Comparison of ENCODE assay signal across 1 mouse cellular context in the genomic region with DNA sequence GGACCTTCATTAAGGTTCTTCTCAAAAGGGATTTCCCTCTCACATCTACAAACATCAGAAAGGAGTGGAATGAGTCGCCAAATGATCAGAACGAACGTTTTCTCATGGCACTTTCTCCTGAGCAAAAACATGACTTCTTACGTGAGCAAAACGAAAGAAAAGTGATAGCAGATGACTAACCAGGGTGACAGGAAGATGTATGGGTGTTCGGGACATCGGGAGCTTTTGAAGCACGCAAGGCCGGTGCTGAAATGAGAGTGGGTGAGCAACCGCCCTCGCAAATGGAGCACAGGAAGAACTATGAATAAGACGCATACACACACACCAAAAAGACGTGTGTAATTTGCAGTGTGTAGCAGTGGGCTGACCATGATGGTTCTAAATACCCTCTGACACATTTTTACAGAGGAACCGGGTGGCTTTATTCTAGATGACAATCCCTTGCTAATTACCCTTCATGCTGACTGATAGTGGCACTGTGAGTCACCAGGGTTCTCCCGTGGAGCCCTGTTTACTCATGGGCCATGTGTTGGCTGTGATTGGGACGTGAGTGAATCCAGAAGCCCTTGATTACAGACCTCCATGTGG.
TF ChIP-seq lines count a peak whose summit lies in the region.

No protein-coding gene starts in this region.

TF ChIP-seq in CH12.LX, 34 proteins besides CTCF, POLR2A, EP300 and RAD21 (continued from another document):
- TF ChIP-seq UBTF (IDR thresholded peaks at IDR 0.05; ENCODE audit: low read depth, low read length) (no peak), CHD1 (IDR thresholded peaks at IDR 0.05; ENCODE audit: low read depth, low read length) (no peak), PAX5 (IDR thresholded peaks at IDR 0.05; ENCODE audit: low read length) (no peak), GABPA (IDR thresholded peaks at IDR 0.05; ENCODE audit: insufficient replicate concordance, low read depth, low read length) (no peak), NRF1 (IDR thresholded peaks at IDR 0.05; ENCODE audit: low read depth, low read length) (no peak), MAZ (IDR thresholded peaks at IDR 0.05; ENCODE audit: low read depth, low read length) (peak; percentile 88), E2F4 (IDR thresholded peaks at IDR 0.05; ENCODE audit: insufficient replicate concordance, low read depth, low read length) (no peak), SIN3A (IDR thresholded peaks at IDR 0.05; ENCODE audit: low read length) (peak; percentile 89), MAX (IDR thresholded peaks at IDR 0.05; ENCODE audit: low read length) (peak; percentile 73; the same call in 1 of the 2 replicates), HCFC1 (IDR thresholded peaks at IDR 0.05; ENCODE audit: low read depth, low read length) (peak; percentile 29; the same call in 1 of the 2 replicates), POLR2AphosphoS2 (IDR thresholded peaks at IDR 0.05; ENCODE audit: low read depth, low read length) (no peak), IRF4 (IDR thresholded peaks at IDR 0.05; ENCODE audit: low read depth, low read length) (peak; percentile 95), MYC (IDR thresholded peaks at IDR 0.05; ENCODE audit: low read depth, low read length) (peak; percentile 44; the same call in 1 of the 2 replicates), ZC3H11A (IDR thresholded peaks at IDR 0.05; ENCODE audit: low read depth, low read length) (no peak), BHLHE40 (IDR thresholded peaks at IDR 0.05; ENCODE audit: low read depth, low read length) (peak; percentile 98)
